Mouse (Mus musculus): ENCODE data around the gene Pigp.

- TF ChIP-seq GATA1 (IDR thresholded peaks at IDR 0.05; ENCODE audit: borderline replicate concordance, low read length), result no peak
- no peak for TF ChIP-seq FLI1 (IDR thresholded peaks at IDR 0.05; ENCODE audit: low read length)
Measured at GRCm38 (mm10) chr16:94402185-94402584, 30.5 kb upstream of the Pigp start.

All from megakaryocyte, embryonic 14.5 days (primary cell).